Mouse (Mus musculus) cortical plate, adult 2 months (tissue): ENCODE measurements around the gene Cpeb3. TPM values are rescaled to one million over a fixed set of nuclear protein-coding genes. Genes with fewer than 3 reads are reported as not detected.

ENCODE experiments used
- H3K27ac ChIP-seq: fragments of 200-500 bp; 2 replicates; pipeline ENCODE4 v1.5.1; 2012; ENCODE audit warnings: low read length, control low read depth, inconsistent platforms; ENCODE audit not compliant: insufficient read depth
- H3K4me1 ChIP-seq: fragments of 200-500 bp; 2 replicates; pipeline ENCODE4 v1.6.1; 2011; ENCODE audit warnings: low read length; ENCODE audit not compliant: control insufficient read depth, insufficient read depth
- H3K4me3 ChIP-seq: fragments of 200-500 bp; 2 replicates; pipeline ENCODE4 v1.5.1; 2011; ENCODE audit warnings: mild to moderate bottlenecking, low read length, control low read depth; ENCODE audit not compliant: insufficient read depth
- CTCF ChIP-seq: fragments of 200-500 bp; IDR thresholded peaks from 2 replicates; pipeline ENCODE4 v1.5.1; 2011; ENCODE audit warnings: mild to moderate bottlenecking, control low read depth, low read length; ENCODE audit not compliant: insufficient read depth; ENCODE audit errors: extremely low read depth
- POLR2A ChIP-seq: fragments of 200-500 bp; IDR thresholded peaks from 2 replicates; pipeline ENCODE4 v1.6.1; 2011; ENCODE audit warnings: mild to moderate bottlenecking, low read length, control low read depth; ENCODE audit not compliant: insufficient read depth; ENCODE audit errors: extremely low read depth
- polyA plus RNA-seq: library from polyadenylated mRNA; depleted of rRNA; stranded (reverse); fragments of >200 nt; gene quantifications from 2 replicates; pipeline ENCODE4 v1.2.3, GENCODE M21; 2012

Cpeb3 gene
- polyA plus RNA-seq, 1 experiment: 35.8 TPM

- Histone ChIP-seq H3K4me3 (peak overlapping the region; percentile 42), H3K4me1 (peaks cover 1% of the 10 kb centered on the region; the same call in 1 of the 2 replicates), H3K27ac (no peak overlapping the region; the same call in 1 of the 2 replicates)
- TF ChIP-seq POLR2A (peak; percentile 52; the same call in 1 of the 2 replicates), CTCF (no peak)
Observed at GRCm38 (mm10) chr19:37177819-37178708, 30.3 kb downstream of the Cpeb3 start.

- Histone ChIP-seq H3K27ac (peak overlapping the region; percentile 32; the same call in 1 of the 2 replicates), H3K4me3 (peak overlapping the region; percentile 99), H3K4me1 (peaks cover 1% of the 10 kb centered on the region; the same call in 1 of the 2 replicates)
- TF ChIP-seq POLR2A: no peak
- no peak for TF ChIP-seq CTCF
Observed at GRCm38 (mm10) chr19:37176879-37177462, 31.4 kb downstream of the Cpeb3 start.

- Histone ChIP-seq H3K27ac (peak overlapping the region; percentile 85), H3K4me3 (peak overlapping the region; percentile 99), H3K4me1 (peaks cover 1% of the 10 kb centered on the region; the same call in 1 of the 2 replicates)
- TF ChIP-seq CTCF: no peak
- TF ChIP-seq POLR2A: peak; percentile 58; the same call in 1 of the 2 replicates
Observed at GRCm38 (mm10) chr19:37175919-37176318, 32.5 kb downstream of the Cpeb3 start.

- Histone ChIP-seq H3K4me1 (peaks cover 1% of the 10 kb centered on the region; the same call in 1 of the 2 replicates), H3K27ac (peak overlapping the region; percentile 85), H3K4me3 (peak overlapping the region; percentile 99)
- TF ChIP-seq POLR2A: no peak
- no peak for TF ChIP-seq CTCF
Observed at GRCm38 (mm10) chr19:37175436-37175805, 33.0 kb downstream of the Cpeb3 start.

- Histone ChIP-seq H3K27ac (peak overlapping the region; percentile 85), H3K4me3 (peak overlapping the region; percentile 99), H3K4me1 (peaks cover 1% of the 10 kb centered on the region; the same call in 1 of the 2 replicates)
- no peak for TF ChIP-seq CTCF
- peak; percentile 52; the same call in 1 of the 2 replicates for TF ChIP-seq POLR2A
Observed at GRCm38 (mm10) chr19:37174716-37175435, 33.5 kb downstream of the Cpeb3 start.

GRCm38 (mm10) chr19:37174116-37174715 lies 34.2 kb downstream of the Cpeb3 start:
- TF ChIP-seq POLR2A: no peak
- no peak for TF ChIP-seq CTCF
- H3K4me1 ChIP-seq: peaks cover 1% of the 10 kb centered on the region; the same call in 1 of the 2 replicates

GRCm38 (mm10) chr19:37173331-37174115 lies 34.9 kb downstream of the Cpeb3 start:
- H3K4me1 ChIP-seq: peaks cover under 1% of the 10 kb centered on the region; the same call in 1 of the 2 replicates
- H3K27ac ChIP-seq: peak overlapping the region; percentile 85
- TF ChIP-seq POLR2A: no peak
- no peak for TF ChIP-seq CTCF
- H3K4me3 ChIP-seq: peak overlapping the region; percentile 99

More at GRCm38 (mm10) chr19:37174116-37174715, 34.2 kb downstream of the Cpeb3 start:
- peak overlapping the region; percentile 99 for H3K4me3 ChIP-seq
- H3K27ac ChIP-seq: peak overlapping the region; percentile 85

GRCm38 (mm10) chr19:37172566-37173130 lies 35.8 kb downstream of the Cpeb3 start:
- no peak for TF ChIP-seq CTCF
- no peak for TF ChIP-seq POLR2A
- Histone ChIP-seq H3K27ac (peak overlapping the region; percentile 25; the same call in 1 of the 2 replicates), H3K4me1 (no peaks in the 10 kb centered on the region), H3K4me3 (peak overlapping the region; percentile 99)
